Mouse (Mus musculus) gastrocnemius, postnatal 4 days (tissue): ENCODE data around the gene Gm2a. TPM values are rescaled to one million over a fixed set of nuclear protein-coding genes. Genes with fewer than 3 reads are reported as not detected.

Source experiments
- DNase-seq, 2 experiments: peaks; one replicate each; pipeline ENCODE4 v3.0.0; 2021 to 2022; ENCODE audit warnings: low spot score in 2 of 2, mixed read lengths in 2 of 2
- total RNA-seq, 2 experiments: library from RNA; stranded (reverse); gene quantifications; 2 replicates each; pipeline ENCODE4 v1.2.3; 2021

Gene Gm2a
- total RNA-seq, 2 experiments from 2014 or later: 15.4 to 15.8 TPM

DNA sequence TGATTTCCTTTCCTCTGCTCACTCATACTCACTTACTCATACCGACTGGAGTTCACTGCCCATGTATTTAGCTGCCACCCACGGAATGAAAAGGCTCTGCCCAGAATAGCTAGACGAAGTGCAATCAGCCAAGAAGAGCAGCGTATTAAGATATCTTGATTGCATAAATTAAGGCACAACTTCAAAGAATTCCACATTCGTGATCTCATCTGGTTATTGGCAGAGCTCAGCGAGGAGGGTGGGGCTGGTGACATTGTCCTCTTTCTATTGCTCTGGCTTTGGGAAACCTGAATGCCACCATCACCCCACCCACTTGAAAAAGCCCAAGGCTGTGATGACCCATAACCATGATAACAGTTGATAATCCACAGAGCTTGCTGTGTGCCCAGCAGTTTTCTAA lies 30.0 kb downstream of the Gm2a start:
- DNase-seq: no peak

DNA sequence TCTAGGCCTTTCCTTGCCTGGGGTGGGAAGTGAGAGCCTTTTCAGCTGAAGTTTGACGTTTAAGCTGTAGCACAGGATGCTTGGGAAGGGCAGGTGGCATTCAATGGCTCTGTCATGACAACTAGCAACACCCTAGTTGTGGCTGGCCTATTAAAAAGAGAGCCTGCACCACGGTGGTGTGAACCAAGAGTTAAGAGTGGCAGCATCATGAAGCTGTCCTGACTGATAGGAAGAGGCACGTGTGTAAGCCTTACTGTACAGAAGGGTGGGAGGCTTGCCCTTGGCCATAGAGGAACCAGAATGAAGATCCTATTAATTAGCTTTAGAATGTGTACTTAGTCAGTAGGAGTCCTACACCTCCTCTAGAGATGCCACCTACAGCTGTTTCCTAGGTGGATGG lies 30.5 kb downstream of the Gm2a start:
- no peak for DNase-seq

DNA sequence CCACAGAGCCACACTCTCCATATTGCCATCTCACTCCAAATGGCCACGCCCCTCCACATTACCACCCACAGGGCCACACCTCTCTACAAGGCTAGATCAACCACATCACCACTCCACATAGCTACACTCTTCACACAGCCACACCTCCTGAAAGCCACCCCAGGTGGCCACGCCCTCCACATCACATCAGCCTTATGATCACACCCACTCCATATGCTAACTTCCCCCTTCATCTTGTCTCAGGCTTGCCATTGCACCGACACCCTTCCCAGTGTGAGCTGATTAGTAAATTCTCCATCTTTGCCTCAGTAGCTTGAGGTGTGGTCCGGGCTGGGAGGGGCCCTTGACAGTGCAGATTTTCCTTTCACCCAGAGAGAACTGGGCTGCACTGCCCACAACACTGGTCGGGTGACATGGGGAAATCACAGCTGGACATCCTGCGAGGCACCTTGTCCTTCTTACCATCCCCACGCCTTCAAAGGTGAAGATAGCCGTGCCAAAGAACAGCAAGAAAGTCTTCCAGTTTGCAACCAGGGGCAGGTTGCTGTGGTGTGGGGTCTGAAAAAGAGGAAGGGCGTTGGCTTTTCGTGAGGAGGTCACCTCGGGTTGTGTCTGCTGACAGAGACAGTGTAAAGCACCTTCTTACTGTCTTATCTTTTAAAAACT lies 33.3 kb downstream of the Gm2a start:
- DNase-seq: no peak

DNA sequence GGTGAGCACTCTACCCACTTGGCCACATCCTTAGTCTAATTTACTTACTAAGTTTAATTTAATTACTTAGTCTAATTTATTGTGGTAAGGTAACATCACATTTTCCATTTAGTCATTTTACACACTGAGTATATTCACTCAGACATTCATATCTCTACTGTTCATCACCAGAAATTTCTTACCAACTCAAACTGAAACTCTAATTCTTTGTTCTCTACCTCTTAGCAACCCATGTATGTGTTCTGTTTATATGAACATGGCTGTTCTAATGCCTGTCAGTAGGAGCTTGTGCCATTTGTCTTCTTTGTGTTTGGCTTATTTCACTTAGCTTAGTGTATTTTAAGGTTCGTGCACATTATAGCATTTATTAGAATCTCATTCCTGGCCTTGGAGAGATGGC lies 34.0 kb downstream of the Gm2a start:
- no peak for DNase-seq

GRCm38 (mm10) chr11:55133204-55133603 lies 35.3 kb downstream of the Gm2a start:
- DNase-seq: no peak

DNA sequence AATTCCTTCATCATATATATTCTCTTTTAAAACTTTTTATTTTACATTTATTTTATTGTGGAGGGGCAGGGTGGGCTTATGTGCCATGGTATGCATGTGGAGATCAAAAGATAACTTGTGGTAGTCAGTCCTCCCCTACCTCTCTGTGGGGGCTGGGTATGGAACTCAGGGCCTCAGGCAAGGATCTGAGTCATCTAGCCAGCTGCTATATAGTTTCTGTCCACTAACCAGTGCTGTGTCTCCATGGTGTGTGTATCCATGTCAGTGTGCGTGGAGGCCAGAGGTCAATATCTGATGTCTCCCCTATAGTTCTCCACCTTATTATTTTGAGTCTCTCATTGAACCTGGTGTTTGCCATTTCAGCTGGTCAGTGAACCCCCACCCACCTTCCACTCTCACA lies 36.5 kb downstream of the Gm2a start:
- DNase-seq: no peak

- no peak for DNase-seq
Observed at GRCm38 (mm10) chr11:55134871-55135270, 37.0 kb downstream of the Gm2a start.

DNA sequence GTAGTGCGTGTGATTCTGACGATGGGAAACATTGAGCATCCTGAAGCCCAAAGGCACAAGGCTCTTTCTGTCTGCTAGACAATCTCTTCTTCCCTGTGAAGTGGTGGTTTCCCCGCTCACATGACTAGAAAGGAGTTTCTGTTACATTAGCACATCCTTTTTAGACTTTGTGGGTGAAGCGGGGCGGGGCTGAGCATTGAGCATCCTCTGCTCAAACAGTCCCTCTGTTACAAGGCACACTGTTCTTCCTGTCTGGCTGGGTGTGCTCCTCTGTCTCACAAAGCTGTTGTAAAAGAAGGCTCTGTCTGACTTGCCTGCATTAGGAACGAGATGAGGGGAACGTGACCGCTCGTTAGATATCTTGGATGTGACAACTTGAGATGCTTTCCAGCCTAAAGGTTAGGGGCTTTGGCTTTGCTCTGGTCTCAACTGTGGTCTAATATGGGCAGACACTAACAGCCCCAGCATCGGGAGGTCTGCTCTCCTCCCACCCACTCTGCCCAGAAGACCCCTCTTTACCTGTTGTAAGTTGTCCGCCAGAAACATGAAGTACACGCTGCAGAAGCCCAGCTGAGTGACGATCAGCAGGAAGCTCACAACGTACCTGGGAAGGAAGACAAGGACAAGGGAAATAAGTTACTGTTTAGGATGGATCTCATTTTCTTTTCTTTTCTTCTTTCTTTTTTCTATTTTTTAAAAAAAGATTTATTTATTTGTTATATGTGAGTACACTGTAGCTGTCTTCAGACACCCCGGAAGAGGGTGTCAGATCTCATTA lies 39.0 kb downstream of the Gm2a start:
- DNase-seq: no peak

DNA sequence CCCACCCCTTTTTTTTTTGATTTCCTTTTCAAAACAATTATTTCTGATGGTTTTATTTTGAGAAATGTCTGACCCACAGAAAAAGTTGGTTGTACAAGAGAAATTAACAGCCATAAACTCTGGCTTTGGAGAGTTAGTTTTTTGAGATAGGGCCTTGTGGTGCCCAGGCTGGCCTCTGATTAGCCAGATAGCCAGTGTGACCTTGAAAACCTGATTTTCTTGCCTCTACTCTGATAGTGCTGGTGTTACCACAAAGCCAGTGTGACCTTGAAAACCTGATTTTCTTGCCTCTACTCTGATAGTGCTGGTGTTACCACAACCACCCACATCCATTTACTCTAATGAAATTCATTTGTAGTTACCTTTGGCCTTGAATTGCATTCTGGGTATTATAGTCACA lies 39.7 kb downstream of the Gm2a start:
- DNase-seq: no peak

DNA sequence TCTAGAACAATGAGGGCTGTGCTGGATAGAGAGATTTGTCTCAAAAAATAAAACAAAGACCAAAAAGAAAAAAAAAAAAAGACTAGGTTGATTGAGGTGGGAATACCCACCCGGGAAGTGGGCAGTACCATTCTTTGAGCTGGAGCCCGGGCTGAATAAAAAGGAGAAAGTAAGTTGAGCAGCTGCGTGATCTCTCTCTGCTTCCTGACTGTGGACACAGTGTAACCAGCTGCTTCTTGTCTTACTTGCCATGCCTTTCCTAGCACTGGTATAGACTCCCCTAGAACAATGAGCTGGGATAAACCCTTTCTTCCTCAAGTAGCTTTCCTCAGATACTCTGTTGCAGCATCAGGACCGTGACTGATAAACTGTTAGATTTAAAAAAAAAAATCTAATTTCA lies 43.6 kb downstream of the Gm2a start:
- DNase-seq: no peak

- no peak for DNase-seq
Observed at GRCm38 (mm10) chr11:55144011-55144410, 46.1 kb downstream of the Gm2a start.

GRCm38 (mm10) chr11:55146855-55147254 lies 48.9 kb downstream of the Gm2a start:
- no peak for DNase-seq

DNA sequence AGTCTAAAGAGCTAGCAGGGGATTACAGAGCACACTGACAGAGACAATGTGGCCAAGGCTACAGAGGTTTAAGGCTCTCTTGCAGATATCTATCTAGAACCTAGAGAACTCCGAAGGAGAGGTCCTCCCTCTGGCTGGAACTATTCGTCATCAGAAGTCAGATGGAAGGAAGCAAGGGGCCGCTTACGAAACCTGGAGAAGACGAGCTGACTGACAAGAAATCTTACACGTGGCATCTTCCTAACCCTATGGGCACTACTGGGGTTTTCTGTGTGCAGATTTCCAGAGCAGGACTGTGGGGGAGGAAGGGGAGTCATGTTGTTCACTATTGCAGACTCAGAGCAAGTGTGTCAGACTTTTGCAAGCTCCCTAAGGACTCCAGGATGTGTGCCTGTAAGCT lies 49.5 kb downstream of the Gm2a start:
- no peak for DNase-seq

GRCm38 (mm10) chr11:55148461-55148860 lies 50.5 kb downstream of the Gm2a start:
- DNase-seq: no peak

GRCm38 (mm10) chr11:55151608-55152007 lies 53.7 kb downstream of the Gm2a start, which contains the start of gene Slc36a3:
Slc36a3 (minus strand) TSS chr11:55151708.
- no peak for DNase-seq

DNA sequence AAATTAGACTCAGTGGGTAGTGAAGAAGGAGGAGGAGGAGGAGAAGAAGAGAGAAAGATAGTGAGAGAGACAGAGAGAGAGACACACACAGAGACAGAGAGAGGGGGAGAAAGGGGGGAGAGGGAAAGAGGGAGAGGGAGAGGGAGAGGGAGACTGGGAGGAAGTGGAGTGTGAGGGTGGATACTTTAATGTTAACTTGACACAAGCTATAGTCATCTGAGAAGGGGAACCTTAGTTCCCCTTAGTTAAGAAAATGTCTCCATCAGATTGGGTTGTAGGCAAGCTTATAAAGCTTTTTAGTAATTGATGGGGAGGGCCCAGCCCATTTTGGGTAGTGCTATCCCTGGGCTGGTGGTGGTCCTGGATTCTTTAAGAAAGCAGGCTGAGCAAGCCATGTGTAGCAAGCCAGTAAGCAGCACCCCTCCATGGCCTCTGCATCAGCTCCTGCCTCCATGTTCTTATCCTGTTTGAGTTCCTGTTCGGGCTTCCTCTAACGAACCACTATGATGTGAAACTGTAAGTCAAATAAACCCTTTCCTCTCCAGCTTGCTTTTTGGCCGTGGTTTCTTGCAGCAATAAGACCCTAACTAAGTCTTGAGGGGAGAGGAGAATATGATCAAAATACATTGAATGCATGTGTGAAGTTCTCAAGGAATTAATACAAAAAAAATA lies 56.6 kb downstream of the Gm2a start:
- DNase-seq: no peak

DNA sequence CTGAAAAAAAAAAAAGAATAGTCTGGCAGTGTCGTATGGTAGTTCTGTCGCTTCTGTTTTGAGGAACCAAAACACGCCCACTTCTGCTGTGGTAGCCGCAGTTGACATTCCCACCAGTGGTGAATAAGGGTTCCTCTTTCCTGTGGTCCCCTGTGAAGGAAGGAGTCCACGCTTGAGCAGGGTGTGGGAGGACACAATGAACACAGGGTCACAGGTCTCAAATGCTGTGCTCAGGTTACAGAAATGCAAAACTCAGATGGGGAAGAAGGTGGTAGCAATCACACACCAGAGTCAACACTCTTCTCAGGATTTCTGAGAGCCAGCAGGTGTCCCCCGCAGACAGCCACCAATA lies 57.1 kb downstream of the Gm2a start:
- no peak for DNase-seq

DNA sequence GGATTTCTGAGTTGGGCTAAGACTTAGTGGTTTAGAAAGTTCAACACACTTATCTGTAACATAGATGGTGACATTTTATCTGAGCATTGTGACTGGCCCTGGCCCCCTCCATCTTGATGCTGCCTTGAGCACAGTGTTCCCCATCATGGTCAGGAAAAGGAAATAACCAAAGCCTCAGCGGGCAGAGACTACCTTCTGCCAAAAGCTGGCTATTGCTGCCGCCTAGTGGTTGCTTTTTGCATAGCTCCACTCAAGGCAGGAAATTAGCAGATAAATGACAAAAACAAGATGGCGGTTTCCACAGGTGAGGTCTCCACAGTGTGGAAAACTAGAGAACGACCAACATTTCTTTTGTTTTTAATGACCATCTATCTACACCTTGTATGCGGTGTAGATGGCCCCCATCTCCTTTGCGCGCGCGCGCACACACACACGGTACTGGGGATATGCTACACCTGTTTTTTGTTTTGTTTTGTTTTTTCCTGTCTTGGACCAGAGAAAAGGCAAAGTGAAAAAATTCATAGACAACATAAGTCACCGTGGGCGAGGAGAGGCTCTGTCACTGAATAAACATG lies 61.0 kb downstream of the Gm2a start:
- peak; percentile 63 to 79 for DNase-seq
